Mouse (Mus musculus) liver, adult 2 months (tissue): ENCODE results near the gene Ppil2.

Source experiments
- CTCF ChIP-seq: fragments of 200-500 bp; IDR thresholded peaks from 2 replicates; pipeline ENCODE4 v1.5.1; 2011; ENCODE audit warnings: low read depth, low read length, control low read depth
- POLR2A ChIP-seq: fragments of 200-500 bp; IDR thresholded peaks from 2 replicates; pipeline ENCODE4 v1.6.1; 2011; ENCODE audit warnings: low read length, control low read depth; ENCODE audit not compliant: insufficient read depth; ENCODE audit errors: extremely low read depth

- TF ChIP-seq CTCF (no peak), POLR2A (no peak)
Measured at GRCm38 (mm10) chr16:17076869-17077268, 34.2 kb downstream of the Ppil2 start.
